Mouse (Mus musculus): ENCODE measurements at regions not wholly inside any gene's neighbourhood (a gene's known extent, or its start where the extent isn't known, plus 50 kb on each side); places are given as distances from the start of the nearest gene placed in this dataset.
A peak's percentile ranks its signal among the peaks of the same experiment; 100 is the strongest.

GRCm38 (mm10) chr3:103408724-103409123 lies 129.6 kb downstream of the Trim33 start:
- H3K27me3 ChIP-seq (replicated peaks) = no peaks in the 10 kb centered on the region
- H3K9ac ChIP-seq = no peak overlapping the region
- no peak overlapping the region for H3K27ac ChIP-seq
- no peak overlapping the region for H3K4me3 ChIP-seq
- no peak for ATAC-seq (replicated peaks)
- WGBS = 83% methylated on average over 5 of the region's 5 CpGs
- 0 out of 2 replicates have a peak, but pooled peaks cover 4% of the 10 kb centered on the region for H3K4me1 ChIP-seq
- H3K36me3 ChIP-seq (replicated peaks) = no peaks in the 10 kb centered on the region
- H3K9me3 ChIP-seq = no peaks in the 10 kb centered on the region
- no peak overlapping the region for H3K4me2 ChIP-seq

GRCm38 (mm10) chr3:103412247-103412646 lies 133.2 kb downstream of the Trim33 start:
- WGBS = 76% methylated on average over 2 of the region's 2 CpGs

GRCm38 (mm10) chr3:103415051-103415695 lies 136.1 kb downstream of the Trim33 start:
- no peaks in the 10 kb centered on the region for H3K36me3 ChIP-seq (replicated peaks)
- H3K9me3 ChIP-seq = no peaks in the 10 kb centered on the region
- ATAC-seq (replicated peaks) = no peak
- H3K27ac ChIP-seq = no peak overlapping the region
- H3K4me1 ChIP-seq = peaks cover 12% of the 10 kb centered on the region
- 80% methylated on average over 8 of the region's 8 CpGs for WGBS
- no peak overlapping the region for H3K4me3 ChIP-seq
- no peak overlapping the region for H3K4me2 ChIP-seq
- H3K27me3 ChIP-seq (replicated peaks) = no peaks in the 10 kb centered on the region
- H3K9ac ChIP-seq = no peak overlapping the region

More at GRCm38 (mm10) chr3:103412247-103412646, 133.2 kb downstream of the Trim33 start:
- no peak overlapping the region for H3K27ac ChIP-seq
- H3K4me1 ChIP-seq = no peaks in the 10 kb centered on the region
- no peak overlapping the region for H3K4me3 ChIP-seq
- no peak for ATAC-seq (replicated peaks)
- no peak overlapping the region for H3K9ac ChIP-seq
- H3K4me2 ChIP-seq = no peak overlapping the region
- no peaks in the 10 kb centered on the region for H3K36me3 ChIP-seq (replicated peaks)
- H3K9me3 ChIP-seq = no peaks in the 10 kb centered on the region
- H3K27me3 ChIP-seq (replicated peaks) = no peaks in the 10 kb centered on the region

DNA sequence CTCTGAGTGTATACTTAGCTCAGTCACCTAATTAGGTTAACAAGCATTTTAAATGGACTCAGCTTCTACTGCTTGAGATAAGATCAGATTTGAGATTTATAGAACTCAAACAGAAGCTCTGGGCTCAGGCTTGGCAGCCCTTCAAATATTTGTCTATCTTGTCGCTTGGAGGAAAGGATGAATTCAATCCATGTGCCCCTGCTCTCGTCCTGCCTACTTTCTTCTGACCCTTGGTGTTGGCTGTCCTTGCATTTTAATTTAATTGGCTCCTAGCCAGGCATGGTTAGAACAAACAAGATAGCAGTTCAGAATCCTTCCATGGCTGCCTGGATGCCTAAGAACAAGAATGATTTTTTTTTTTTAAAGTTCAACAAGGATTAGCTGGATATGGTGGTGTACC lies 137.2 kb downstream of the Trim33 start:
- no peak overlapping the region for H3K27ac ChIP-seq
- H3K36me3 ChIP-seq (replicated peaks) = no peaks in the 10 kb centered on the region
- H3K4me1 ChIP-seq = peaks cover 23% of the 10 kb centered on the region
- H3K27me3 ChIP-seq (replicated peaks) = no peaks in the 10 kb centered on the region
- H3K9me3 ChIP-seq = no peaks in the 10 kb centered on the region
- no peak overlapping the region for H3K4me3 ChIP-seq
- WGBS = 40% methylated on average over 2 of the region's 2 CpGs
- H3K9ac ChIP-seq = no peak overlapping the region
- H3K4me2 ChIP-seq = no peak overlapping the region
- ATAC-seq (replicated peaks) = no peak

- Histone ChIP-seq H3K4me3 (no peak overlapping the region), H3K9ac (no peak overlapping the region), H3K36me3 (replicated peaks) (no peaks in the 10 kb centered on the region), H3K9me3 (no peaks in the 10 kb centered on the region), H3K27ac (no peak overlapping the region), H3K4me1 (peaks cover 29% of the 10 kb centered on the region), H3K4me2 (no peak overlapping the region), H3K27me3 (replicated peaks) (no peaks in the 10 kb centered on the region)
- ATAC-seq (replicated peaks) = no peak
- WGBS = 96% methylated on average over 4 of the region's 4 CpGs
Measured at GRCm38 (mm10) chr3:103417781-103418180, 138.7 kb downstream of the Trim33 start.

DNA sequence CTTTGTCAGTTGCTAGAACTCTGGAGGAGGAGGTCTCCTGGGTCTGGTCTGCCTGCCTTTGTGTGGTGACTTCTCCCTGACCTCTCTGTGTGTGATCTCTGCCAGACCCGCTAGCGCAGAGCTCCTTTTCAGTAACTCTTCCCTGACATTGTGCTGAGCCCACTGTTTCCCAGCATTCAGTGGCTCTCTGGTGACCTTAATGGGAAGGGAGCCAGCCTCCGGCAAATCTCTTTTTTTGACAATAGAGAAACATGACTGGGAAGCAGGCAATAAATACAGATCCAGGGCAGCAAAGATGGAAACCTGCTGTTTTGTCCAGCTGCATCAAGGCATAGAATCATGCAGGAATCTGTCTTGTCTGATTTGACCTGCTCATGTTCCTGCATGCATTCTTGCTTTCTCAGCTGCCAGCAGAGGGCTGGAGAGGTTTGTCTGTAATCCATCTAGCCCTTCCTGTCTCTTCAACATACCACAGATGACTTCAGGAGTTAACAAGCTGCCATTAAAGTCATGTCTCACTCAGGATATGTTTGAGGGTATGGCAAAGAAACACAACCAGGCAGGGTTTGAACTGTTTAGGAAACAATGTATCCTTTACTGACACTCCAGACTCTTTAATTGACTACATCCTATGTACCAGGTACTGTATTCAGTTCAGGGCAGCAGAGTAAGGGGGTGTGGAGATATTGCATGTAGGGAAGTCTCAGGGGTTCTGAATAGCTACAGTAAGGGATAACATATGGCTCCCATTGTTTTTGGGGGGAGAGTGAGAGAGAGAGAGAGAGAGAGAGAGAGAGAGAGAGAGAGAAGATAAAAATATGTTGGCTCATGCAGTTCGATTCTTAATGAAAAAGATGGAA lies 140.9 kb downstream of the Trim33 start:
- Histone ChIP-seq H3K27ac (peak overlapping the region; percentile 49), H3K4me2 (no peak overlapping the region)
- 17% methylated on average over 4 of the region's 4 CpGs for WGBS

GRCm38 (mm10) chr3:103420621-103421274 lies 141.7 kb downstream of the Trim33 start:
- 34% methylated on average over 12 of the region's 12 CpGs for WGBS
- Histone ChIP-seq H3K4me1 (peaks cover 29% of the 10 kb centered on the region), H3K9me3 (no peaks in the 10 kb centered on the region), H3K36me3 (replicated peaks) (no peaks in the 10 kb centered on the region), H3K27me3 (replicated peaks) (0 out of 2 replicates have a peak, but pooled peaks cover 2% of the 10 kb centered on the region), H3K4me3 (no peak overlapping the region), H3K9ac (no peak overlapping the region), H3K4me2 (0 out of 2 replicates have a peak overlapping the region, but pooled peaks have one; percentile 1), H3K27ac (peak overlapping the region; percentile 49)
- ATAC-seq (replicated peaks) = peak; percentile 60; the same call in 1 of the 2 replicates

More for the DNA sequence above, 140.9 kb downstream of the Trim33 start:
- no peaks in the 10 kb centered on the region for H3K27me3 ChIP-seq (replicated peaks)
- ATAC-seq (replicated peaks) = peak; percentile 59
- no peaks in the 10 kb centered on the region for H3K36me3 ChIP-seq (replicated peaks)
- no peak overlapping the region for H3K4me3 ChIP-seq
- no peak overlapping the region for H3K9ac ChIP-seq
- H3K4me1 ChIP-seq = peaks cover 29% of the 10 kb centered on the region
- no peaks in the 10 kb centered on the region for H3K9me3 ChIP-seq

- H3K27ac ChIP-seq = no peak overlapping the region
- no peaks in the 10 kb centered on the region for H3K9me3 ChIP-seq
- ATAC-seq (replicated peaks) = no peak
- no peaks in the 10 kb centered on the region for H3K36me3 ChIP-seq (replicated peaks)
- 24% methylated on average over 9 of the region's 9 CpGs for WGBS
- H3K27me3 ChIP-seq (replicated peaks) = 0 out of 2 replicates have a peak, but pooled peaks cover 2% of the 10 kb centered on the region
- H3K9ac ChIP-seq = no peak overlapping the region
- H3K4me2 ChIP-seq = 0 out of 2 replicates have a peak overlapping the region, but pooled peaks have one; percentile 1
- H3K4me3 ChIP-seq = no peak overlapping the region
- H3K4me1 ChIP-seq = peaks cover 29% of the 10 kb centered on the region
Measured at GRCm38 (mm10) chr3:103421275-103421621, 142.2 kb downstream of the Trim33 start.

DNA sequence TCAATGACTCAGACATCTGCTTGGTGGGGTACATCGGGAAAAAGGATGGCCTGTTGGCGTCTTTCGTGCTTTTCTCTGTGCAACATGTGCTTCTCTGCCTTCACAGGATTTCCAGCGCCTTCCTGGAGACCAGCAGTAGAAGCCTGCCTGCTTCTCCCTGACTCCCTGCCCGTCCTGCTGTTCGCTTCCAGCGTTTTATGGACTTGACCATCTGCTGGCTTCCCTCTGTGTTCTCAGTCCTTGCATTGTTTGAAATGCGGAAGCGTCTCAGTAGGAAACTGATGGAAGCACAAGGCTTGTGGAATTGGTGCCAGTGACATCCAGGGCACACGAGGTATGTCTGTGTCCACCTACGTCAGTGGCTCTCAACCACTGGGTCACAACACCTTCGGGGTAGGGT lies 143.7 kb downstream of the Trim33 start:
- Histone ChIP-seq H3K4me1 (peaks cover 29% of the 10 kb centered on the region), H3K36me3 (replicated peaks) (no peaks in the 10 kb centered on the region), H3K9me3 (no peaks in the 10 kb centered on the region), H3K4me2 (no peak overlapping the region), H3K27me3 (replicated peaks) (0 out of 2 replicates have a peak, but pooled peaks cover 2% of the 10 kb centered on the region), H3K4me3 (no peak overlapping the region), H3K27ac (no peak overlapping the region), H3K9ac (no peak overlapping the region)
- 90% methylated on average over 12 of the region's 12 CpGs for WGBS
- ATAC-seq (replicated peaks) = no peak

DNA sequence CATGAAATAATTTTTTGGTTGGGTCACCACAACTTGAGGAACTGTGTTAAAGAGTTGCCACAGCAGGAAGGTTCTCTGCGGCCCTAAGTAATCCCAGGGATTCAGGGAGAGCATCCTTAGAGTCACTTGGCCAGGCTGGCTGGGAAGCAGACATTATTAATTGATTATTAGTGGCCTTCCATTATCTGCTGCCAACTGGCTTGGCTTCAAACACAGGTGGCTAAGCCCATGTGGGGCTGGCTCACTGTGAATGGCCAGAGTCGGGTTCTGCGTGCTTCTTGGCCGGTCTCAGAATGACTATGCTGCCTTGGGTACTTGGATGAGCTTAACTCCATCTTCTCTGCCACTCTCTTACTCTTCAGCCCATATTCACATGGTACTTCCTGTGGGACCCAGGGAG lies 144.2 kb downstream of the Trim33 start:
- Histone ChIP-seq H3K4me1 (peaks cover 29% of the 10 kb centered on the region), H3K36me3 (replicated peaks) (no peaks in the 10 kb centered on the region), H3K9me3 (no peaks in the 10 kb centered on the region), H3K27me3 (replicated peaks) (0 out of 2 replicates have a peak, but pooled peaks cover 2% of the 10 kb centered on the region), H3K4me2 (no peak overlapping the region), H3K27ac (no peak overlapping the region), H3K9ac (no peak overlapping the region), H3K4me3 (no peak overlapping the region)
- ATAC-seq (replicated peaks) = no peak
- WGBS = 90% methylated on average over 4 of the region's 4 CpGs

- 87% methylated on average over 19 of the region's 19 CpGs for WGBS
- Histone ChIP-seq H3K4me3 (no peak overlapping the region), H3K9me3 (no peaks in the 10 kb centered on the region), H3K4me1 (peaks cover 9% of the 10 kb centered on the region), H3K4me2 (no peak overlapping the region), H3K27ac (no peak overlapping the region), H3K27me3 (replicated peaks) (0 out of 2 replicates have a peak, but pooled peaks cover 2% of the 10 kb centered on the region), H3K36me3 (replicated peaks) (no peaks in the 10 kb centered on the region), H3K9ac (no peak overlapping the region)
- no peak for ATAC-seq (replicated peaks)
Measured at GRCm38 (mm10) chr3:103425812-103426430, 146.8 kb downstream of the Trim33 start.

Measured in midbrain, embryonic 15.5 days (tissue).